In genomic region chr10:103860890-103861289, GRCm38 (mm10) we compare ENCODE assay signal across 29 mouse cellular contexts.
"Had no signal": no experiment of that assay in that cellular context is flagged by ENCODE, and none has a peak within 500 bp of the region (broad histone marks: within the 10 kb centered on the region; RNA-seq: fewer than 3 reads in every experiment).

No protein-coding gene starts in this region.

- H3K9ac ChIP-seq: embryonic facial prominence, embryonic 12.5 days; embryonic facial prominence, embryonic 13.5 days; embryonic facial prominence, embryonic 15.5 days; forebrain, embryonic 12.5 days; forebrain, embryonic 13.5 days; forebrain, embryonic 15.5 days; forebrain, postnatal 0 days had no signal

- H3K27me3 ChIP-seq: embryonic facial prominence, embryonic 12.5 days; embryonic facial prominence, embryonic 13.5 days; embryonic facial prominence, embryonic 15.5 days; forebrain, embryonic 12.5 days; forebrain, embryonic 13.5 days; forebrain, embryonic 15.5 days had no signal

- H3K4me3 ChIP-seq: embryonic facial prominence, embryonic 10.5 days; embryonic facial prominence, embryonic 12.5 days; embryonic facial prominence, embryonic 13.5 days; embryonic facial prominence, embryonic 15.5 days; erythroblast, embryonic 14.5 days; forebrain, embryonic 10.5 days; forebrain, embryonic 12.5 days; forebrain, embryonic 13.5 days; forebrain, embryonic 15.5 days; gastrocnemius, adult 2 months; heart, adult 2 months had no signal

- H3K4me2 ChIP-seq: embryonic facial prominence, embryonic 12.5 days; embryonic facial prominence, embryonic 13.5 days; embryonic facial prominence, embryonic 15.5 days; forebrain, embryonic 12.5 days; forebrain, embryonic 13.5 days; forebrain, embryonic 15.5 days had no signal

- DNase-seq: cerebellum, adult 2 months; cerebellum, adult 8-10 months; cerebellum, adult 9-10 months; cerebellum, adult 9-11 months; cerebellum, postnatal 10 days; cerebellum, postnatal 14 days; cerebellum, postnatal 25 days; cerebellum, postnatal 36 days; embryo, embryonic 11 days; forebrain, postnatal 0 days; gastrocnemius, adult 2 months; gastrocnemius, postnatal 10 days; gastrocnemius, postnatal 14 days; gastrocnemius, postnatal 25 days; gastrocnemius, postnatal 36 days; heart, adult 11 months; heart, adult 18-20 months; heart, adult 2 months had no signal

- H3K9me3 ChIP-seq: embryonic facial prominence, embryonic 10.5 days; embryonic facial prominence, embryonic 12.5 days; embryonic facial prominence, embryonic 13.5 days; embryonic facial prominence, embryonic 15.5 days; forebrain, embryonic 10.5 days; forebrain, embryonic 12.5 days; forebrain, embryonic 13.5 days; forebrain, embryonic 15.5 days had no signal

- ATAC-seq: forebrain, embryonic 13.5 days; forebrain, embryonic 14.5 days; forebrain, embryonic 15.5 days; forebrain, embryonic 16.5 days; forebrain, postnatal 0 days had no signal

- H3K36me3 ChIP-seq: embryonic facial prominence, embryonic 10.5 days; embryonic facial prominence, embryonic 12.5 days; embryonic facial prominence, embryonic 13.5 days; embryonic facial prominence, embryonic 15.5 days; forebrain, embryonic 10.5 days; forebrain, embryonic 12.5 days; forebrain, embryonic 15.5 days had no signal

- H3K27ac ChIP-seq: embryonic facial prominence, embryonic 10.5 days; embryonic facial prominence, embryonic 12.5 days; embryonic facial prominence, embryonic 13.5 days; embryonic facial prominence, embryonic 15.5 days; forebrain, embryonic 10.5 days; forebrain, embryonic 12.5 days; forebrain, embryonic 13.5 days; forebrain, embryonic 15.5 days; gastrocnemius, adult 2 months; heart, adult 2 months had no signal

- H3K4me1 ChIP-seq: embryonic facial prominence, embryonic 10.5 days; embryonic facial prominence, embryonic 12.5 days; embryonic facial prominence, embryonic 13.5 days; embryonic facial prominence, embryonic 15.5 days; forebrain, embryonic 10.5 days; forebrain, embryonic 12.5 days; forebrain, embryonic 13.5 days; forebrain, embryonic 15.5 days had no signal
